Mouse (Mus musculus) gastrocnemius, postnatal 14 days (tissue): ENCODE measurements around the gene Scn3b. TPM values are rescaled to one million over a fixed set of nuclear protein-coding genes. Genes with fewer than 3 reads are reported as not detected.

ENCODE experiments used
- DNase-seq: peaks from one replicate; pipeline ENCODE4 v3.0.0; 2021; ENCODE audit warnings: mixed read lengths
- intact Hi-C: fragments of 180-260 bp; cut with DNase I; formaldehyde crosslinking; loops from one replicate; pipeline ENCODE4 v1.15.1; 2025; ENCODE audit warnings: low total_unique reads
- total RNA-seq, 2 experiments: library from RNA; stranded (reverse); gene quantifications; 2 replicates each; pipeline ENCODE4 v1.2.3; 2021

Gene Scn3b
- total RNA-seq, 2 experiments from 2014 or later = 2.5 to 4.2 TPM

DNA sequence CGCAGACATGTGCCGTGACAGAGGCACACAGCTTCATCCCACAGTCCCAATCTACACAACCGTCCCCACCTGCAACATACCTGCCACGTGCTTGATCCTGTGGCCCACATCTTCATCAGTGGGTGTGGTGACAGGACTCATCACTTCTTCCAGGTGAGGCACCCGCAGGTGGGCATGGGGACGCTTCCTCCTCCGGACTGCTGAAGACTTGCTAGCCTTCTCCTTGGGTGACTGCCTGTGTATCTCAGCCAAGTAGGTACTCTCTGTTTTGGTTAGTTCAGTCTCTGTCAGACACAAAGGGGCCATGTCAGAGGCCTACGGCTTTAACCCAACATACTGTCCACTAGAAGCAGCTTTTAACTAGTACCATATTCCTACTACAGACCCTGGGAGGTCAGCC, 35.2 kb downstream of the Scn3b start:
- DNase-seq = no peak
- intact Hi-C loops = no loop called here

GRCm38 (mm10) chr9:40307311-40307710, 38.3 kb downstream of the Scn3b start:
- intact Hi-C loops = no loop called here
- DNase-seq = no peak

GRCm38 (mm10) chr9:40309876-40310275, 40.9 kb downstream of the Scn3b start:
- intact Hi-C loops = no loop called here
- no peak for DNase-seq

- no peak for DNase-seq
- intact Hi-C loops = no loop called here
Measured at GRCm38 (mm10) chr9:40311813-40312212, 42.8 kb downstream of the Scn3b start.

DNA sequence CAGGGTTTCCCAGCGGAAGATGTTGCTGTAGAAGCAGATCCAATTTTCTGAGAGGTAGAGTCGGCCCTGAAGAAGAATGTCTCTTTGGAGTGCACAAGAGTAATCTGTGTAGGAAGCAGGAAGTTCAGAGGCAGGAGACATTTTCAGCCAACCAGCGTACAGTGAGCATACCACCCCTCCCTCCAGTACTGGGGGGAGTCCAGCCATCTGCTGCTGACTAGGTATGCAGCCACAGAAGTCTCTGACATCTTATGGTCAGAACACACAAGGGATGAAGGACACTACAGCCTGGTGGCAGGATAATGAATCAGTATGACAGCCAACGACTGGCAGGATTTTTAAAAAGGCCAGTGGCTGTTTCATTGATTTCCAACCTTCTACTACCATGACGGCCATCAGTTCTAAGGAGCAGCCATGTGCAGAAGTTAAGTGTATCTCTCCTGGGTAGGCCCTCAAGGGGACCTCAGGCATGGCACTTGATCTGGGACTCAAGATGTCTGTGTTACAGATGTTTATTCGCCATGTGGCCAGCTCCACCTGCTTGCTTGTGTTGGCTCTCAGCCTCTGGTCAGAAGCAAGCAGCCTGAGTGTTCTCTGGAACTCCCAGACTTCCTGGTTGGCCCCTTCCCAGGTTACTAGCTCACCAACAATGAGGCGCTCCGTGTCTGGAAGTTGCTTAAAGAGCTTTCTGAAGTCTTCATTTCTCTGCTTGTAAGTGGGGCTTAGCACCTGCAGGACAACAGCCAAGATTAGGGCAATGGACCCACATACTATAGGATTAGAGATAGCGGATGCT, 48.0 kb downstream of the Scn3b start:
- intact Hi-C loops = no loop called here
- peak; percentile 32 for DNase-seq

DNA sequence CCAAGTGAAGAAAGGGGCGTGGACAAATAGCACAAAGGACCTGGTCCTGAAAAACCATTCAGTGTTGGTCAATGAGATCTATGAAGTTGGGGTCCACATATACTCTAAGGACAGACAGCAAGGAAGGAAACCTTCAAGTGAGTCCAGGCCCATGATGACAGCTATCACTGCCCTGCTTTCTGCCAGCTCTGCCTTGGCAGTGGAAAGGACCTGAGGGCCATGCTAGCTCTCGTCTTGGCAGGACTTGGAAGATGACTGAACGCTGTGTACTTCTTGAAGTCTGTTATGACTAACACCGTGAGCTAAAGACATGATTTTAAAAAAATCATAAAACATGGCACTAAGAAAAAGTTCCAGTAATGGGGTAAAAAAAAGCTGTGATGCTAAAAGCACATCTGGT, 48.7 kb downstream of the Scn3b start:
- peak; percentile 28 for DNase-seq

GRCm38 (mm10) chr9:40318771-40319170, 49.8 kb downstream of the Scn3b start:
- intact Hi-C loops = no loop called here
- DNase-seq = no peak

More for the DNA sequence above, 48.7 kb downstream of the Scn3b start:
- intact Hi-C loops = no loop called here

DNA sequence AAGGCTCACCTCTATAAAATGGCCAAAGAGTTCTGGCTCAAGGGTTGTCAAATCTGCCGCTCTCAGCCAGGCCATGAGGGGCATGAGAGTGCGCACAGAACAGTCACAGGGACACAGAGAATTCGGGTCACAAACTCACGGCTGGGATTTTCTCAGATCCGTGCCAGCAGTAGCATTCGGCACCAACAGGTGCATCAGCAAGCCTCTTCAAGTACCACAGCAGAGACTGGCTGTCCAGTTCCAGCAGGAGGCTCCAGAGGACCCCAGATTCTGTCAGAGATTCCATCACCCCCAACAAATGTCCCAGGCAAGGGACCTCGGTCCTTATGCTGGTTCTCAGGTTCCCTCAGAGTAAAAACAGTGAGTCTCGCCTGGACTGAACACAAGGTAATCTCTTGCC, 51.4 kb downstream of the Scn3b start:
- intact Hi-C loops = no loop called here
- DNase-seq = peak; percentile 23

DNA sequence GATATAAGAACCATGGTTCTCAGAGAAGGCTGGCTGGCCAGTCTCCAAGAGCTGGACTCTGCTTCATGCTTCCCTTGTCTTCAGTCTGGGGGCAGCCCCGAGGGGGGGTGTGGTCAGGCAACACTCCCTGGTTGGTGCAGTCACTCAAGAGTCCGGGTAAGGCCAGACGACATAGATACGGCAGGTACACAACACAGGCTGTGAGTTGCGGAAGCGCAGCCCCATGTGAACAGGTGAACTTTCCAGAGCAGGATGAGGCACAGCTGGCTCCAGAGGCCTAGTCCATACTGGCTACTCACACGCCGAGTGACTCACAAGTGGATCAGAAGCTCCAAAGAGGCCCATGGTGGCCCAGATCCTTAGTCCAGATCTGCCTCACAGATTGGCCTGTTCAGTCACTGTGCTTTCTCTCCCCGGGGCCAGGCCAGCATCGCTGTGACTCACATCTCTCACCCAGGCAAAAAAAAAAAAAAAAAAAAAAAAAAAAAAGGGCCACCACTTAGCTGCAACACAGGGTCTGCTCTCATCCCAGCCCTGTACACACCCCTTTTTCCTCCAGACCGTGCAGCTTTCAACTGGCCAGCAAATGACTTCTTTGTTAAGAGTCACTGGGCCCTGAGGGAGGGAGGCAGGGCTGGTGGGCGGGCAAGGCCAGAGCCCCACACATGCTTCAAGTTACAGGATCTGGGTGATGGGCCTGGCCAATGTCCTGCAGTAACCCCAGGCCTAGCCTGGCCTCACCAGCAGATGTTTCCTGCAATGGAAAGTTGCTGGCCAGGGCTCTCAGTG, 52.1 kb downstream of the Scn3b start:
- intact Hi-C loops = no loop called here
- peak; percentile 94 for DNase-seq

- DNase-seq = no peak
- intact Hi-C loops = no loop called here
Measured at GRCm38 (mm10) chr9:40321668-40322003, 52.6 kb downstream of the Scn3b start.

GRCm38 (mm10) chr9:40322372-40322771, 53.4 kb downstream of the Scn3b start:
- no peak for DNase-seq
- intact Hi-C loops = no loop called here

DNA sequence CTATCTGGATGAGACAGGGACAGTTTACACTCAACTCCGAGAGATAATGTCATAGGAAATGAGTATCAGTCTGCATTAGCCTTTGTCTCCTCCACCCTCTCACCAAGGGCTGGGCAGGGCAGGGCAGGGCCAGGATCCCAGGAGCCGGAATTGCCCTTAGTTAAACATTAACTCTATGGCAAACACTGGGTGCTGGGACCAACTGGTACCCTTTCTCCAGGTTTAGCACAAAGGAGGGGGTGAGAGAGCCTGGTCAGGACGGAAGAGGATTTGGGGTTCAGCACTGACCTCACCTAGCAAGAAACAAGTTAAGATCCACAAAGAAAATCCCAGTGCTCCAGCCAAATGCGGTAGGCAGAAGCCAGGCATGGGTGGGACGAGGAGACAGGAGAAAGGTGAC, 54.2 kb downstream of the Scn3b start:
- intact Hi-C loops = no loop called here
- no peak for DNase-seq

DNA sequence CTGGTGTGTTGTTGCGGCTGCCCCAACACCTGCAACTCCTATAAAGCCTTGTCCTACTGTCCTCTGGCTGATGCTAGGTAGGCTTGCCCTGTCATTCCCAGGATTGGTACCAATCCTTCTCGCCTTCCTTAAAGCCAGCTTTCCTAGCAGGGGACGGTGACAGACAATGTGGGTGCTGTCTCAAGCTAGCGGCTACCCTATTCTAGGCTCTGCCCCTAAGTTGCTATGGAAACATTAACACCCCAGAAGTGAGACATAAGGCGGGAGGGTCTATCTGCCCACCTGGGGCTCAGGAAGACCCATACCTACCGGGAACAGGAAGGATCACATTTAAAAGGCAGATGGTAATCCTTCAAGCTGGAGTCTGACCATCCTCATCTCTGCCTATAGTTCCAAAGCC, 54.8 kb downstream of the Scn3b start:
- intact Hi-C loops = no loop called here
- no peak for DNase-seq

DNA sequence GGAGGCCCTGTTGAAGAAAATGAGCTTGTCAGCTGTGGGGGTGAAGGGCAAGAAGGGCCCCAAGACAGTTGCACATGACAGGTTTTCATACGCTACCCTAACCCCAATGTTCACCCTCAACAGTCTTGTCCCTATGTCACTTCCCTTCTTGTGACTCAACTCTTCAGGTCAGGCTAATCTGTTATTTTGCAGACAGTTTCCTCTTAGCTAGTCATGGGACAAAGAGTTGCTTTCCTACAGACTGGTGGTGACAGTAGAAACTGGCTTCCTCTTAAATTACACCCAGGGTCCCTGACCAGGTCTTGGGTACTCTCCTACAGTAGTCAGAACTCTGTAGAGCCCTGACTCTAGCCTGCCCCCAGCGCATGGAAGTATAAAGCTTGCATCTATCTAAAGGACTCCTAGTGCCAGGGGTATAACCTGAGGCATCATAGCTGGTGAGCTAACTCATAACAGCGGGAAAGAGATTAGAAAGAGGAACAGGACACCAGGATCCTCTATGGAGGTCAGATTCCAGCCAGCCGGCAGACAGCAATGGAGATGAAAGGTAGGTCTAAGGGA, 55.3 kb downstream of the Scn3b start:
- DNase-seq = no peak
- intact Hi-C loops = no loop called here

GRCm38 (mm10) chr9:40324826-40325225, 55.8 kb downstream of the Scn3b start:
- intact Hi-C loops = no loop called here
- no peak for DNase-seq

- DNase-seq = no peak
- intact Hi-C loops = no loop called here
Measured at GRCm38 (mm10) chr9:40326260-40326915, 57.4 kb downstream of the Scn3b start.

DNA sequence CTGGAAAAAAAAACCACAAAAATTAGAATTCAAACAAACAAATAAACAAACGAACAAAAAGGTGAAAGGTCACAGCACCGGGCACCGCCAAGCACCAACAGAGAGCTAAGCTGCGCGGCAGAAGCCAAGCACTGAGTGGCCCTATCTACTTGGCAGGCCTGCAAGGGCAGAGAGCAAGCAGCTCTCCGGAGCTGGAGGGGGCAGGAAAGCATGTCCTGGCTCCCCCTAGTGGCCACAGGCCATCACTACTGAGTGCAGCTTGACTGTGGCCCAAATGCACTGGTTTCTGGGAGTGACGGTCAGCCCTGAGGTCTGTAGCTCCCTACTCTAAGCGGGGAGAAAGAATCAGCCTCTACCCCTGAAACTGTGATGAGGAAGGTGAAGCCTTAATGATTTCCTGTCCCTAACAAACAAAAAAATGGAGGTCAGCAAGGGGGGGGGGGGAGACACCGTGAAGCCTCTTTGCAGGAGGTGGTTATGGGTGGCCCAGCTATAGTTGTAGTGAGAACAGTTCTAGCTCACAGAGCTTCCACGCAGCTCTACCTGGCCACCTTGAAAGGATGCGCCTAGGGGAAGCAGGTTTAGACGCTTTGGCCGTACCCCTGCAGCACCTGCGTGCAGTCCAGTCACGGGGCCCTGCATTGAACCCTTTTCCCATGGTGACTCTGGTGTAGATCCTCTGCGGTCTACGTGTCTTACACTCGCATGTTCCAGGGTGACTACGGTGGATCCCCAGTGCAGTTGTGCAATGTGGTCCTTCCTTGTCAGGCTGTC, 61.8 kb downstream of the Scn3b start:
- intact Hi-C loops = loop anchor here (5.0 to 10.0 kb wide), 3 partner anchors 54 to 144 kb away; no protein-coding TSS in a partner anchor
- DNase-seq = peak; percentile 92

GRCm38 (mm10) chr9:40331411-40332286, 62.6 kb downstream of the Scn3b start:
- intact Hi-C loops = loop anchor here (5.0 to 10.0 kb wide), 3 partner anchors 53 to 143 kb away; no protein-coding TSS in a partner anchor
- DNase-seq = no peak
